Mouse (Mus musculus): ENCODE measurements at regions not wholly inside any gene's neighbourhood (a gene's known extent, or its start where the extent isn't known, plus 50 kb on each side); places are given as distances from the start of the nearest gene placed in this dataset.

DNA sequence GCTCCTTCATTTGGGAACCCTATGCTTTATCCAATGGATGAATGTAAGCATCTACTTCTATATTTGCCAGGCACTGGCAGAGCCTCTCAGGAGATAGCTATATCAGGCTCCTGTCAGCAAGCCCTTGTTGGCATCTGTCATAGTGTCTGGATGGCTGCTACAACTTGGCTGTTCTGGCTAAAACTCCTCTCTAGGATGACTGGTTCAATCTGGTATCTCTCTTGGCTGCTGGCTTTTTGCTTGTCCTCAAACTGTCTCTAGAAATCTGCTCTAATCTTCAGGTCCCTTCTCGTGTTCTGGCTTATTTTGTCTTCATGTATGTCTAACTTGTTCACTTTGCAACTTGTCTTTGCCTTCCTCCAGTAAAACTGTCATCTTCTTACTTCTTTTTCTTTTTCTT is 614.7 kb upstream of the BB014433 start:
- TF ChIP-seq CTCF (IDR thresholded peaks at IDR 0.05; ENCODE audit: insufficient read depth, low read length) (no peak), POLR2A (IDR thresholded peaks at IDR 0.05; ENCODE audit: borderline replicate concordance, extremely low read depth, low read depth, low read length) (no peak)
